Mouse (Mus musculus) testis, adult 2 months (tissue): Measurements from ENCODE around the gene Gm21958.

Experiments used
- CTCF ChIP-seq: fragments of 200-500 bp; IDR thresholded peaks from 2 replicates; pipeline ENCODE4 v1.5.1; 2012; ENCODE audit warnings: low read depth, mild to moderate bottlenecking, inconsistent platforms, low read length, moderate library complexity; ENCODE audit not compliant: control insufficient read depth, insufficient read depth, insufficient replicate concordance
- POLR2A ChIP-seq: fragments of 200-500 bp; IDR thresholded peaks from 2 replicates; pipeline ENCODE4 v1.6.1; 2012; ENCODE audit warnings: low read depth, mild to moderate bottlenecking, inconsistent platforms, low read length, moderate library complexity; ENCODE audit not compliant: control insufficient read depth

DNA sequence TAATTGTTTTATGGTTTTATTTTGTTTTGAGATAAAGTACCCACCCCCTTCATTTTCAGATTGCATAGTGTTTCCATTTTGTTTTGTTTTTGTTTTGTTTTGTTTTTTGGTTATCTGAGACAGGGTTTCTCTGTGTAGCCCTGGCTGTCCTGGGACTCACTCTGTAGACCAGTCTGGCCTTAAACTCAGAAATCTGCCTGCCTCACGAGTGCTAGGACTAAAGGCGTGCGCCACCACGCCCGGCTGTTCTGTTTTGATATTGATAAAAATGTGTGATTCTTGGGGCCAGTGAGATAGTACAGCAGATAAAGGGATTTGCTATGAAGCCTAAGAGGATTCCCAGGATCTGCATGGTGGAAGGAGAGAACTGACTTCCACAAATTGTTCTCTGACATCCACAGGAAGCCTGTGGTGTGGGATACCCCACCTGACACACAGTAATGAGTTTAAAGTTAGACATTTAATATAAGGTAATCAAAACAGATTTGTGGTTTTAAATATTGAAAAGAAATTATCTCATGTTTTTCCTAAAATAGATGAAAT, 14.3 kb downstream of the Gm21958 start:
- no peak for TF ChIP-seq CTCF
- no peak for TF ChIP-seq POLR2A
